Mouse (Mus musculus): ENCODE data around the gene Crip1. TPM values are rescaled to one million over a fixed set of nuclear protein-coding genes. Genes with fewer than 3 reads are reported as not detected.

Crip1 gene
- polyA plus RNA-seq, 1 experiment: 55.5 TPM

- WGBS: 2% methylated on average over 68 of the region's 68 CpGs
- no peaks in the 10 kb centered on the region for H3K4me1 ChIP-seq (ENCODE audit: control insufficient read depth, insufficient read depth, low read length)
Observed at GRCm38 (mm10) chr12:113139908-113140615, 6.1 kb upstream of the Crip1 start, which contains the start of gene Crip2. TSS of gene Crip2 (plus strand) at chr12:113140236.

DNA sequence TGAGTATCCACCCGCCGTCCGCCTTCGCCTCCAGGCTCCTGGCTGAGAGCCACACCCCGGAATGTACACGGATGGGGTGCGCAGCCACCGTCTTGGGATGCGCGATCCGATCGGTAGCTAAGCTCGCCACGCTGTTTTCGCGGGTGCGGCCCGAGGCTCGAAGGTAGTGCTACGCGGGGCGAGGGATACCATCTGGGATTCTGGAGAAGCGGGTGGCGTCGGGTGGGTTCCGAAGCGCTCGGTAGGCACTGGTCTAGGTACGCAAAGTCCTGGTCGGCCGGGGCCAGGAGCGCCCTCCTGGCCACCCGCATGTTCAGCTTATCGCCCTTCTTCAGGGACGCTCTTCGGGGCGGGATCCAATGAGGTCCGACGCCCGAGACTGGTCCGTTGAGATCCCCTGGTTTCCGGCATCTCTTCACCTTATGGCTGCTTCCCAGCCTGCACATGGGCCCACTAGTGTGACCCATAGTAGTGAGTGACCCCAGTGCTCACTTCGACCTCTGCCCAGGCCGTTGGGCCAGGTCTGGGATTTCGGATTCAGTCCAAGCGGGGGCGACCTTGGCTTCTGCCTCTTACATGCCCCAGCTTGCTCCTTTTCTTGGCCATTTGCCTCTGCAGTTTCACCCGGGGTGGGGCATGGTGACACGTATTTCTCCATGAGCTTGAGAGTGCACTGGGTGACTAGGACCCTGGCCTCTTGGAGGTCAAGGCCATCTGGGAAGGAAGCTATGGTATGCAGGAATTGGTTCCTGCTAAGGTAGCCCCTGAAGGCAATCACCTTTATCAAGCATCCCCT lies 5.3 kb upstream of the Crip1 start:
- 7% methylated on average over 49 of the region's 49 CpGs for WGBS
- peak overlapping the region; percentile 49 for H3K4me3 ChIP-seq (replicated peaks; ENCODE audit: insufficient read depth, low read depth, low read length)
- no peaks in the 10 kb centered on the region for H3K4me1 ChIP-seq (ENCODE audit: control insufficient read depth, insufficient read depth, low read length)
- DNase-seq: peak in 1 of 2 experiments; percentile 45
- TF ChIP-seq POLR2A (IDR thresholded peaks at IDR 0.05; ENCODE audit: borderline replicate concordance, insufficient read depth, low read length) (no peak), CTCF (IDR thresholded peaks at IDR 0.05; ENCODE audit: borderline replicate concordance, insufficient read depth, low read depth, low read length) (no peak)
- no peak overlapping the region for H3K27ac ChIP-seq (ENCODE audit: insufficient read depth, low read length)
- H3K27me3 ChIP-seq (ENCODE audit: control insufficient read depth, insufficient read depth, low read length): no peaks in the 10 kb centered on the region

More at GRCm38 (mm10) chr12:113139908-113140615, 6.1 kb upstream of the Crip1 start, which contains the start of gene Crip2:
- TF ChIP-seq CTCF (IDR thresholded peaks at IDR 0.05; ENCODE audit: borderline replicate concordance, insufficient read depth, low read depth, low read length): no peak
- TF ChIP-seq POLR2A (IDR thresholded peaks at IDR 0.05; ENCODE audit: borderline replicate concordance, insufficient read depth, low read length): no peak
- H3K4me3 ChIP-seq (replicated peaks; ENCODE audit: insufficient read depth, low read depth, low read length): peak within 1 kb of the TSS; percentile 49
- H3K27me3 ChIP-seq (ENCODE audit: control insufficient read depth, insufficient read depth, low read length): no peaks in the 10 kb centered on the region
- no peak within 1 kb of the TSS for H3K27ac ChIP-seq (ENCODE audit: insufficient read depth, low read length)
- DNase-seq: peak; percentile 54 to 65

GRCm38 (mm10) chr12:113141531-113141973 lies 4.6 kb upstream of the Crip1 start:
- Histone ChIP-seq H3K27ac (ENCODE audit: insufficient read depth, low read length) (no peak overlapping the region; the same call in 1 of the 2 replicates), H3K4me3 (replicated peaks; ENCODE audit: insufficient read depth, low read depth, low read length) (no peak overlapping the region), H3K27me3 (ENCODE audit: control insufficient read depth, insufficient read depth, low read length) (no peaks in the 10 kb centered on the region), H3K4me1 (ENCODE audit: control insufficient read depth, insufficient read depth, low read length) (peaks cover under 1% of the 10 kb centered on the region; the same call in 1 of the 2 replicates)
- WGBS: 20% methylated on average over 8 of the region's 8 CpGs
- TF ChIP-seq POLR2A (IDR thresholded peaks at IDR 0.05; ENCODE audit: borderline replicate concordance, insufficient read depth, low read length) (no peak), CTCF (IDR thresholded peaks at IDR 0.05; ENCODE audit: borderline replicate concordance, insufficient read depth, low read depth, low read length) (no peak)
- DNase-seq: peak; percentile 31 to 47

GRCm38 (mm10) chr12:113142021-113142975 lies 3.8 kb upstream of the Crip1 start:
- TF ChIP-seq POLR2A (IDR thresholded peaks at IDR 0.05; ENCODE audit: borderline replicate concordance, insufficient read depth, low read length): no peak
- TF ChIP-seq CTCF (IDR thresholded peaks at IDR 0.05; ENCODE audit: borderline replicate concordance, insufficient read depth, low read depth, low read length): no peak
- Histone ChIP-seq H3K27ac (ENCODE audit: insufficient read depth, low read length) (no peak overlapping the region; the same call in 1 of the 2 replicates), H3K27me3 (ENCODE audit: control insufficient read depth, insufficient read depth, low read length) (no peaks in the 10 kb centered on the region), H3K4me3 (replicated peaks; ENCODE audit: insufficient read depth, low read depth, low read length) (no peak overlapping the region), H3K4me1 (ENCODE audit: control insufficient read depth, insufficient read depth, low read length) (peaks cover 8% of the 10 kb centered on the region)
- peak; percentile 26 to 54 for DNase-seq
- WGBS: 31% methylated on average over 15 of the region's 15 CpGs

GRCm38 (mm10) chr12:113143164-113143563 lies 3.0 kb upstream of the Crip1 start:
- WGBS: 55% methylated on average over 7 of the region's 7 CpGs
- Histone ChIP-seq H3K4me1 (ENCODE audit: control insufficient read depth, insufficient read depth, low read length) (peaks cover 17% of the 10 kb centered on the region), H3K27ac (ENCODE audit: insufficient read depth, low read length) (no peak overlapping the region), H3K27me3 (ENCODE audit: control insufficient read depth, insufficient read depth, low read length) (no peaks in the 10 kb centered on the region), H3K4me3 (replicated peaks; ENCODE audit: insufficient read depth, low read depth, low read length) (no peak overlapping the region)
- DNase-seq: no peak
- no peak for TF ChIP-seq CTCF (IDR thresholded peaks at IDR 0.05; ENCODE audit: borderline replicate concordance, insufficient read depth, low read depth, low read length)
- no peak for TF ChIP-seq POLR2A (IDR thresholded peaks at IDR 0.05; ENCODE audit: borderline replicate concordance, insufficient read depth, low read length)

GRCm38 (mm10) chr12:113144001-113144756 lies 1.9 kb upstream of the Crip1 start:
- no peak overlapping the region for H3K4me3 ChIP-seq (replicated peaks; ENCODE audit: insufficient read depth, low read depth, low read length)
- peaks cover 21% of the 10 kb centered on the region for H3K4me1 ChIP-seq (ENCODE audit: control insufficient read depth, insufficient read depth, low read length)
- no peaks in the 10 kb centered on the region for H3K27me3 ChIP-seq (ENCODE audit: control insufficient read depth, insufficient read depth, low read length)
- peak; percentile 37 to 49 for DNase-seq
- H3K27ac ChIP-seq (ENCODE audit: insufficient read depth, low read length): no peak overlapping the region
- 83% methylated on average over 20 of the region's 20 CpGs for WGBS
- TF ChIP-seq CTCF (IDR thresholded peaks at IDR 0.05; ENCODE audit: borderline replicate concordance, insufficient read depth, low read depth, low read length): peak; percentile 65; the same call in 1 of the 2 replicates
- TF ChIP-seq POLR2A (IDR thresholded peaks at IDR 0.05; ENCODE audit: borderline replicate concordance, insufficient read depth, low read length): no peak
